Mouse (Mus musculus) megakaryocyte, embryonic 14.5 days (primary cell): Measurements from ENCODE around the gene Grik2.

ENCODE experiments used
- FLI1 ChIP-seq: IDR thresholded peaks from 2 replicates; pipeline ENCODE4 v1.6.1; 2012; ENCODE audit warnings: low read length, inconsistent platforms, mixed read lengths
- GATA1 ChIP-seq: IDR thresholded peaks from 3 replicates; pipeline ENCODE4 v1.6.1; 2012; ENCODE audit warnings: mixed read lengths, low read length, inconsistent platforms, borderline replicate concordance

DNA sequence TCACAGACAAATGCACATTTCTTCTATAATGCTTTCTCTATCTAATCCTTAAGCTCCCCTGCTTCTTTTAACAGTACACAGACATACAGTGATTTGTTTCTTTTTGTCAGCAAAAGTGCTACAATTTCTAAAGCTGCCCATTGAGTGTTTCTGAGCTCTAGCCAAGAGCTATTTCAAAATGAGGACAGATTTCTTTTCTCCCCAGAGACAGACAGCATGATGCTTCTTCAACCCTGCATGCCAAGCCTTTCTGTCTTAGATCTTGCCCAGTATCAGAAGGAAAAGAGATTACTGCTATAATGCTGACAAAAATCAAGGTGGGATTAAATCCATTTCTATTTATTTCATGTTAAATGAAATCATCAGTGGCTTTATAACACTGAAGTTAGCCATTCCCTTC is 18.7 kb upstream of the Grik2 start:
- no peak for TF ChIP-seq GATA1
- no peak for TF ChIP-seq FLI1
